Mouse (Mus musculus) testis, adult 2 months (tissue): ENCODE data around the gene Wdr54. TPM values are rescaled to one million over a fixed set of nuclear protein-coding genes. Genes with fewer than 3 reads are reported as not detected.

ENCODE experiments used
- H3K27ac ChIP-seq: fragments of 200-500 bp; 2 replicates; pipeline ENCODE4 v1.5.1; 2012; ENCODE audit warnings: low read depth, low read length; ENCODE audit not compliant: control insufficient read depth, insufficient read depth
- H3K27me3 ChIP-seq: fragments of 200-500 bp; 2 replicates; pipeline ENCODE4 v1.6.1; 2012; ENCODE audit warnings: mild to moderate bottlenecking, low read length, moderate library complexity; ENCODE audit not compliant: control insufficient read depth, insufficient read depth
- H3K36me3 ChIP-seq: fragments of 200-500 bp; 2 replicates; pipeline ENCODE4 v1.6.1; 2012; ENCODE audit warnings: mild to moderate bottlenecking, low read length; ENCODE audit not compliant: control insufficient read depth, insufficient read depth
- H3K4me1 ChIP-seq: fragments of 200-500 bp; 2 replicates; pipeline ENCODE4 v1.6.1; 2012; ENCODE audit warnings: low read length; ENCODE audit not compliant: control insufficient read depth, insufficient read depth
- H3K4me3 ChIP-seq: fragments of 200-500 bp; 2 replicates; pipeline ENCODE4 v1.5.1; 2012; ENCODE audit warnings: low read depth, mild to moderate bottlenecking, low read length, moderate library complexity, mixed read lengths; ENCODE audit not compliant: control insufficient read depth
- CTCF ChIP-seq: fragments of 200-500 bp; IDR thresholded peaks from 2 replicates; pipeline ENCODE4 v1.5.1; 2012; ENCODE audit warnings: low read depth, mild to moderate bottlenecking, inconsistent platforms, low read length, moderate library complexity; ENCODE audit not compliant: control insufficient read depth, insufficient read depth, insufficient replicate concordance
- POLR2A ChIP-seq: fragments of 200-500 bp; IDR thresholded peaks from 2 replicates; pipeline ENCODE4 v1.6.1; 2012; ENCODE audit warnings: low read depth, mild to moderate bottlenecking, inconsistent platforms, low read length, moderate library complexity; ENCODE audit not compliant: control insufficient read depth
- polyA plus RNA-seq: library from polyadenylated mRNA; depleted of rRNA; stranded (reverse); fragments of >200 nt; gene quantifications from 2 replicates; pipeline ENCODE4 v1.2.3, GENCODE M21; 2012

The Wdr54 gene
- polyA plus RNA-seq, 1 experiment, result 133 TPM

DNA sequence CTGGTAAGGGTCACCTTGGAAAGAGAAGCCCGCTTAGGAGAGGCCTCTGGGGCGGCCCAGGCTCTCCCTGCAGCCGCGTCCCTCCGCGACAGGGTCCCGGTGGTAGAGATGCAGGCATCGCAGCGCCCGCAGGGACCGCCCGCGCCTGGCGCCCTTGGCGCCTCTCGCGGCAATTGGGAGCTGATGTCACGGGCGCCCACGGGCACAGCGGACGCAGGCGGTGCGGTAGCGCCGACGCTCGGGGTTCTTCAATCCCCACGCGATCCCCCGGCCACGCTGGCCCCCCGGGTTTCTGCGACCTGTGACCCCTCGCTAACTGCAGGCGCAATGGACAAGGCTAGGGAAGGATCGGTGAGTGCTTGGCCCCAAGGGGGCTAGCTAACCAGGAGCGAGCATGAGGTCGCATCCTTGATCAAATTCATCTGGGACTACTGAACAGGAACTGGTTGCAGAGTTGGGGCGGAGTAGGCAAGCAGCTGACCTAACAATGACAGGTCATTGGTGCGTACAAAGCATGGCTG, 13.9 kb downstream of the Wdr54 start:
- no peaks in the 10 kb centered on the region for H3K27me3 ChIP-seq
- no peak for TF ChIP-seq CTCF
- peaks cover 18% of the 10 kb centered on the region for H3K4me1 ChIP-seq
- H3K36me3 ChIP-seq, result no peaks in the 10 kb centered on the region
- H3K27ac ChIP-seq, result no peak overlapping the region
- peak overlapping the region; percentile 41 for H3K4me3 ChIP-seq

DNA sequence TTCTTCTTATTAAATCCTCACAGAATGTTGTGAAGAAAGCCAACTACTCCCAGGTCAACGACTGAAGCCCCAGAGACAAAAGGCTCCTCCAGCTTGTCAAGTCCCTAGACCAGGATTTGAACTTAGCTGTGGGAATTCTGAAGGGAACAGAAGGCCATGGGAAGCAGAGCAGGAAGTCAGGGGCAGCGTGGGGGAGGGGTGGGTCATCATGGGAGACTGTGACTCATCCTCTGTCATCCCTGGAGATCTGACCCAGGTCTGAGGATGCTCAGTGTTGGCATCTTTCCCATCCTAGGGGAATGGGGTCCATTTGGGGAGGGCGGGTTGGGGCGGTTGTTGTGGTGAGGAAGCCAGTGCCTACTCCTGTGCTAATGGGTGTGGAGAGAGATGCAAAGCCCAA, 14.6 kb downstream of the Wdr54 start:
- H3K4me3 ChIP-seq, result peak overlapping the region; percentile 41
- H3K27ac ChIP-seq, result no peak overlapping the region
- no peaks in the 10 kb centered on the region for H3K27me3 ChIP-seq
- TF ChIP-seq CTCF (no peak), POLR2A (no peak)
- no peaks in the 10 kb centered on the region for H3K36me3 ChIP-seq
- peaks cover 24% of the 10 kb centered on the region for H3K4me1 ChIP-seq

DNA sequence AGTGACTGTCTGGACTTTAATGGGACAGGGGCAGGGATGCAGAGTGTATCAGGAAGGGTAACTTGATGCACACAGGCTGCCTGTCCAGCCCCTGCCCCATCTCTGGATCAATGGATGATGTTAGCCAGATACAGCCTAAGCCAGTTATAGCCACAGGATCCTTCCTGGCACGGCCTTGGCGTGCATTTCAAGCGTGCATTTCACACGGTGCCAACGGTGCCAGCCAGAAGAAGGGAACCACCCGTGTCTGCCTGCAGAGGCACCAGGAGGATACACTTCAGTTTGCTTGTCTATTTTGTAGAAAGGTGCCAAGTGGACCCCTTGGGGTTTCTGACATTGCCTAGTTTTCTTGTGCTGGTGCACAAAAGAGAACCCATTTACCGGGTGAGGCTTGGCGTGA, 16.2 kb downstream of the Wdr54 start:
- Histone ChIP-seq H3K4me1 (peaks cover 36% of the 10 kb centered on the region), H3K27ac (no peak overlapping the region), H3K36me3 (no peaks in the 10 kb centered on the region), H3K4me3 (no peak overlapping the region), H3K27me3 (no peaks in the 10 kb centered on the region)
- TF ChIP-seq POLR2A, result no peak
- TF ChIP-seq CTCF, result no peak

DNA sequence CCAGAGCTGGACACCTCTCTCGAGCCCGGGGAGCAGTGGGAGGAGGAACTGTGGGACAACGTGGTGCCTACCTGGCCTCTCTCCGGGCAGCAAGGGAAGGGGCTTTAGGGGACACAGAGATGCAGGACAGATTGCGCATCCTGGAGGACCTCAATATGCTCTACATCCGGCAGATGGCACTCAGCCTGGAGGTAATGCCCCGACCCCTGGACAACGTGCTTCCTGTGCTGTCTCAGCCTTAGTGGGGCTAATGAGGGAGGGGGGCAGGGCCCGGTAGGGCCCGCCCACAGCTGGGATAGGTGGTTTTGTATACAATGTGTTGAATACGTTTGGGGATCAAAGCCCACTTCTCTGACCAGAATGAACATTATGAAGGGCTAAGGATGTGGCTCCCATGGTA, 18.1 kb downstream of the Wdr54 start:
- no peaks in the 10 kb centered on the region for H3K36me3 ChIP-seq
- no peaks in the 10 kb centered on the region for H3K27me3 ChIP-seq
- peak overlapping the region; percentile 30 for H3K4me3 ChIP-seq
- peak overlapping the region; percentile 56; the same call in 1 of the 2 replicates for H3K27ac ChIP-seq
- TF ChIP-seq POLR2A (no peak), CTCF (no peak)
- peaks cover 36% of the 10 kb centered on the region for H3K4me1 ChIP-seq

DNA sequence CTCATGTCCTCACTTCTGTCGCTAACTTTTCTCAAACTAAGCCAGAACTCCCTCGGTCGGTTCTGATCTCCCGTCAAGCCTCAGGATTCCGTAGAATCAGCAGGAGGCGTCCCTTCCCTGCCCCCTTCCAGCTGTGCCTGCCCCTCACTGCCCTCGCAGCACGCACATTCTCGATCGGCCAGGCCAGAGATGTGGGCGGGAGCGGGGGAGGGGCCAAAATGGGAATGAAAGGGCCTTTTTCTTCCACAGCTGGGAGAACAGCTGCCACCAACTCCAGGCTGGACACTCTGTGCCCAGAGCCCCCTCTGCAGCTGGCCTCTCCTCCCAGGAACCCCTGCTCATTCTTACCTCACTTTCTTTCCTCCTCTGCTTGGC, 18.6 kb downstream of the Wdr54 start:
- H3K27me3 ChIP-seq, result no peaks in the 10 kb centered on the region
- no peaks in the 10 kb centered on the region for H3K36me3 ChIP-seq
- peak overlapping the region; percentile 59 for H3K4me3 ChIP-seq
- peak overlapping the region; percentile 69; the same call in 1 of the 2 replicates for H3K27ac ChIP-seq
- peaks cover 36% of the 10 kb centered on the region for H3K4me1 ChIP-seq
- no peak for TF ChIP-seq POLR2A
- TF ChIP-seq CTCF, result no peak

DNA sequence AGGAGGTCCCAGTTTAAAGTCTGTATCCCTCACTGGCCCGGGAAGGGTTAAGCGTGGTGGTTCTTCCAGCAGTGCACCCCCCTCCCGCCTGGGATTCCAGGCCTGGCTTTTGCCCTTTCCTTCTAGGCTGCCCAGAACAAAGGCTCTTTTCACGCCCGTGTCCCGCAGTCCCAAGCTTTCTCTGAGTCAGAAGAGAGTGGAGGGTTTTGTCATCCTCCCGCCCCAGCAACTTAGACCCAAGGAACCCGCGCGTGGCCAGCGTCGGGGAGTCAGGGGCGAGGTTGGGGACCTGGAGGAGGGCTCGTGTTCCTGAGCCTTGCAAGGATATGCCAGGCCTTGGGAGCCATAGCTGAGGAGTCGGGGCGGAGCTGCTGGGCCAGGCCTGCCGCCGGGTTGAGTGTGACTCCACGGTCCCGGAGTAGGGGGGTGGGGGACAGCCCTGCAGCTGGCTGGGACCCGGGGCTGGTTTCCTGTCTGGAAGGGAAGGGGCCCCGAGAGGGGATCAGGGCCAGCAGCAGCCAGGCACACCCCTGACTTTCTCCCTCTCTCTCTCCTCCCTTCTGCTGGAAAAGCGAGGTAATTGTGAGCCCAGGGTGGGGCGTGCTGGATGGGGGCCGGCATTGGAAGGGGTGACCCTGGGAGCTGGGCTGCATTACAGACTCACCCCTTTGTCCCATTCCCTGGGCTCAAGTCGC, 19.2 kb downstream of the Wdr54 start:
- Histone ChIP-seq H3K4me1 (peaks cover 31% of the 10 kb centered on the region), H3K27me3 (no peaks in the 10 kb centered on the region), H3K27ac (peak overlapping the region; percentile 69), H3K4me3 (peak overlapping the region; percentile 59), H3K36me3 (no peaks in the 10 kb centered on the region)
- TF ChIP-seq POLR2A (no peak), CTCF (no peak)

DNA sequence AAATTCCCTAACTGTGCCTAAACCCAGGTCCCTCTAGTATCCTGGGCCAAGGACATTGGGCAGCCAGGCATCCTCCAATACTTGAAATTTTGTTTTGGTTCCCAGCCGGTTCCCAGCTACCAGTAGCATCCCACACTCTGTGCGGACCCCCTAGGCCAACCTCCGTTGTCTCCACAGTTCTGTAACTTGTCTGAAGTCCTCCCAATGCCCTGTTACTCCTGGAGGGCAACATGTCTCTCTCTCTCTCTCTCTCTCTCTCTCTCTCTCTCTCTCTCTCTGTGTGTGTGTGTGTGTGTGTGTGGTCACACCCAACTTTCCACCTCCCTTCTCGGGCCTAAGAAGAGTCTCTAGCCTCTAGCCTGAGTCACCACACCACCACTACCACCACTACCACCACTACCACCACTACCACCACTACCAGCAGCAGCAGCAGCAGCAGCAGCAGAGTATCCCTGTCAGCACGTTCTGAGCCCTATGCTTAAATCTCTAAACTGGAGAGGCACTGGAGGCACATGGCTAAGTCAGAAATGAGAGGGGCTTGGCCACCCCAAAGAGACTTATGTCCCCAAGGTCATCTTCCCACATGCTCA, 19.8 kb downstream of the Wdr54 start:
- Histone ChIP-seq H3K4me3 (peak overlapping the region; percentile 59), H3K36me3 (no peaks in the 10 kb centered on the region), H3K4me1 (peaks cover 29% of the 10 kb centered on the region), H3K27me3 (no peaks in the 10 kb centered on the region), H3K27ac (peak overlapping the region; percentile 69)
- no peak for TF ChIP-seq CTCF
- no peak for TF ChIP-seq POLR2A
